Mouse (Mus musculus) forebrain, embryonic 12.5 days (tissue): ENCODE data around the gene Rab8a. TPM values are rescaled to one million over a fixed set of nuclear protein-coding genes. Genes with fewer than 3 reads are reported as not detected.

Experiments
- ATAC-seq: fragments of 200-750 bp; cut with Nextera tagmentation; 2 replicates; pipeline ENCODE4 v1.8.0; 2017; ENCODE audit warnings: moderate TSS enrichment; ENCODE audit not compliant: low FRiP score
- H3K27ac ChIP-seq: fragments of 300-500 bp; sonication (generic); 2 replicates; pipeline ENCODE4 v1.5.1; 2016; ENCODE audit warnings: mild to moderate bottlenecking
- H3K27me3 ChIP-seq: fragments of 300-500 bp; sonication (generic); 2 replicates; pipeline ENCODE4 v1.6.1; 2016; ENCODE audit warnings: mild to moderate bottlenecking
- H3K36me3 ChIP-seq: fragments of 300-500 bp; sonication (generic); replicated peaks from 2 replicates; pipeline ENCODE4 v1.6.1; 2016; ENCODE audit warnings: mild to moderate bottlenecking
- H3K4me1 ChIP-seq: fragments of 300-500 bp; sonication (generic); 2 replicates; pipeline ENCODE4 v1.6.1; 2016
- H3K4me2 ChIP-seq: fragments of 300-500 bp; sonication (generic); 2 replicates; pipeline ENCODE4 v1.6.1; 2016; ENCODE audit warnings: mild to moderate bottlenecking, moderate library complexity
- H3K4me3 ChIP-seq: fragments of 300-500 bp; sonication (generic); replicated peaks from 2 replicates; pipeline ENCODE4 v1.5.1; 2016; ENCODE audit warnings: mild to moderate bottlenecking
- H3K9ac ChIP-seq: fragments of 300-500 bp; sonication (generic); 2 replicates; pipeline ENCODE4 v1.6.1; 2016; ENCODE audit warnings: mild to moderate bottlenecking
- H3K9me3 ChIP-seq: fragments of 300-500 bp; sonication (generic); 2 replicates; pipeline ENCODE4 v1.6.1; 2016
- WGBS: fragments of 180-500 bp; shearing (Covaris S2); methylation state at CpG from one replicate; pipeline ENCODE4 v1.1.7; 2016; 5-methylcytosine and 5-hydroxymethylcytosine counted together
- polyA plus RNA-seq: library from polyadenylated mRNA; unstranded; fragments of >200 nt; fragmentation: Nextera tagmentation; extraction: Ambion mirVana; gene quantifications from 2 replicates; pipeline ENCODE4 v1.2.1, GENCODE M21; 2016

Gene Rab8a
- polyA plus RNA-seq, 1 experiment from 2014 or later = 121 TPM

DNA sequence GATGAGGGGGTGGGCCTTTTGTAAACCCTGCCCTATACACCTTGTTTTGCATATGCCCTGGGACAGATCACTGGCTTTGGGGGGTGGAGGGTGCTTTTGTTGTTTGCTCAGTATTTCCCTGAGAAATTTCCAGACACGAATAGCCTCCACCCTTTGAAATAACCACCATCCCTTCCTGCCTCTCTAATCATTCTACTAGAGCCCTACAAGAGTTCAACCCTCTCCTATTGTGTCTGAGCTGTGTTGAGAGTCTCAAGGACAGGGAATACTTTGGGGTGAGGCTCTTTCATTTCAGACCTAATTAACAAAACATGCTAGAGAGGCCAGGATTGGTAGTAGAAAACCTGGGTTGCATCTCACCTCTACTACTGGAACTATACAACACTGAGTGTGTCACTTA lies 11.9 kb upstream of the Rab8a start:
- Histone ChIP-seq H3K4me2 (no peak overlapping the region), H3K27me3 (no peaks in the 10 kb centered on the region), H3K9me3 (no peaks in the 10 kb centered on the region), H3K4me3 (no peak overlapping the region), H3K27ac (no peak overlapping the region), H3K36me3 (peaks cover 86% of the 10 kb centered on the region), H3K4me1 (no peaks in the 10 kb centered on the region), H3K9ac (no peak overlapping the region)
- WGBS = 83% methylated on average over 1 of the region's 1 CpGs
- no peak for ATAC-seq

DNA sequence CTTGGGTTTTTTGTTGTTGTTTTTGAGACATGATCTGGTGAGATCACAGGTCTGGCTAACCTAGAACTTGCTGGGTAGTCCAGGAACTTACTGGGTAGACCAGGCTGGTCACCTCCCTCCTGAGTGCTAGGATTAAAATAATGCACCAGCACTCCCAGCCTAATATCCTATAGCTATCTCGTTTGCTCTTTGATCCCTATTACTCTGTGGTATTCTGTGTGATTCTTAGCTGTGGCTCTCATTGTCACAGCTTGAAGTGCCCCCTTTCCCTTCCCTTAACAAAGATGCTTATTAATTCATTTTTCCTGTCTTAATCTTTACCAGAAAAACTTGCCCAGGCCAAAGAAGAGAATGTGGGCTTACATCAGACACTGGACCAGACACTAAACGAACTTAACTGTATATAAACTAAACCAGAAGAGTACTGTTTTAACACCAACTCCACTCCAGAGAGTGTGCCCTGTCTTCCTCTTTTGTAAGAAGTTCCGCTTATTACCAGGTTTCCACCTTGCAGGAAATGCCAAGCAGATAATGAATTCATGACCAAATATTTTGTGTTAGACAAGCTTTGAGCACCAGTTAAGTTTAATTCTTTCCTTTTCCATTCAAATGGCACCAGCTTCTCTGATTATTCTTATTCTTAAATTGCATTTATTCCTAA lies 9.5 kb upstream of the Rab8a start:
- peaks cover 70% of the 10 kb centered on the region for H3K36me3 ChIP-seq
- no peak overlapping the region for H3K4me3 ChIP-seq
- no peak for ATAC-seq
- 84% methylated on average over 3 of the region's 3 CpGs for WGBS
- H3K9ac ChIP-seq = no peak overlapping the region
- H3K27me3 ChIP-seq = no peaks in the 10 kb centered on the region
- no peak overlapping the region for H3K4me2 ChIP-seq
- H3K4me1 ChIP-seq = no peaks in the 10 kb centered on the region
- no peaks in the 10 kb centered on the region for H3K9me3 ChIP-seq
- no peak overlapping the region for H3K27ac ChIP-seq

DNA sequence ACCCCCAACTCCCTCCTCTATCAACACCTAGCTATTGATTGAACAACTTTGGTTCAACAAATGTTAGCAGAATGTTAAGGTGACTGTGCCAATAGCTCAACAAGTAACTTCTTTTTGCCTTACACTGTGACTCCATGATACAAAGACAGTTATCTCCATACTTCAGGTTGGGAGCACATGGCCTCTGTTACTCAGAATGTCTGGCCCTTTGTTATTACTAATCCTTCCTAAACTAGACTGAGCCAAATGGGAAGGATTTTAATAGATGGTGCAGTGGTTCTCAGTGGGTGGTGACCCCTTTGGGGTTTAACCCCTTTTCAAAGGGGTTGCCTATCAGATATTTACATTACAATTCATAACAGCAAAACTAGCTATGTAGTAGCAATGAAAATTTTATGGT lies 7.6 kb upstream of the Rab8a start:
- H3K27ac ChIP-seq = no peak overlapping the region
- no peaks in the 10 kb centered on the region for H3K9me3 ChIP-seq
- no peak overlapping the region for H3K9ac ChIP-seq
- no peak overlapping the region for H3K4me3 ChIP-seq
- no peak overlapping the region for H3K4me2 ChIP-seq
- ATAC-seq = no peak
- no peaks in the 10 kb centered on the region for H3K27me3 ChIP-seq
- H3K4me1 ChIP-seq = no peaks in the 10 kb centered on the region
- H3K36me3 ChIP-seq = peaks cover 52% of the 10 kb centered on the region

DNA sequence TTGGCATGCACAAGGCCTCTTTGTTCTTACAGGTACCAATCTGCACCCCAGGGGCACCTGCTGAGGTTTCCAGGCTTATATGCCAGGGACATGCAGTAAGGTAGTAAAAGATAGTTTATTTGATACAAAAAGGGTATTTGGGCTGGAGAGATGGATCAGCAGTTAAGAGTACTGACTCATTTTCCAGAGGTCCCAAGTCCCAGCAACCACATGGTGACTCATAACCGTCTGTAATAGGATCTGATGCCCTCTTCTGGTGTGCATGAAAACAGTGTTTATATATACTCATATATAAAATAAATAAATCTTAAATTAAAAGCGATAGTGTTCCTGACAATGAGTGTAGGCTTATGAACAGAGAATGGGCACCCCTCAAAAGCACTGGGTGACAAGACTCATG lies 2.9 kb upstream of the Rab8a start:
- peaks cover 11% of the 10 kb centered on the region for H3K36me3 ChIP-seq
- no peak overlapping the region for H3K9ac ChIP-seq
- WGBS = 86% methylated on average over 2 of the region's 2 CpGs
- no peak for ATAC-seq
- no peak overlapping the region for H3K4me2 ChIP-seq
- no peaks in the 10 kb centered on the region for H3K9me3 ChIP-seq
- no peak overlapping the region for H3K4me3 ChIP-seq
- H3K4me1 ChIP-seq = peaks cover 17% of the 10 kb centered on the region
- H3K27me3 ChIP-seq = no peaks in the 10 kb centered on the region
- no peak overlapping the region for H3K27ac ChIP-seq

DNA sequence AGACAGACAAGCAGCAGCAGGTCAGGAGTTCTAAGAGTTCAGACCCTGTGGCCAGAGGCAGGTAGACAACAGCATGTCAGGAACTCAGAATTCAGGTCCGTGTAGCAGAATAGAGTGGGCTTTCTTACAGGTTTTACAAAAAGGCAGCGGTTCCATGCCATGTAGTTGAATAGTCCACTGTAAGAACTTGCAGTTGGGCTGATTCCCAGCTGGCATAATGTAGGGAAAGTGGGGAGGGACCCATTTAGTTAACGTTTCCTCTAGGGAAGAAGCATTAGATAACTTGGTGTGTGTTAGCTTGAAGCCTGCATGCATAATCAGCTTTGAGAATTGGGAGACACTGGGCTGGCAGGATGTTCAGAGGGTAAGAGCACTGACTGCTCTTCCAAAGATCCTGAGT lies 2.3 kb upstream of the Rab8a start:
- no peak overlapping the region for H3K27ac ChIP-seq
- H3K36me3 ChIP-seq = 0 out of 2 replicates have a peak, but pooled peaks cover 6% of the 10 kb centered on the region
- ATAC-seq = no peak
- peaks cover 17% of the 10 kb centered on the region for H3K4me1 ChIP-seq
- no peak overlapping the region for H3K4me2 ChIP-seq
- 85% methylated on average over 3 of the region's 3 CpGs for WGBS
- H3K9ac ChIP-seq = no peak overlapping the region
- H3K4me3 ChIP-seq = no peak overlapping the region
- no peaks in the 10 kb centered on the region for H3K9me3 ChIP-seq
- no peaks in the 10 kb centered on the region for H3K27me3 ChIP-seq

DNA sequence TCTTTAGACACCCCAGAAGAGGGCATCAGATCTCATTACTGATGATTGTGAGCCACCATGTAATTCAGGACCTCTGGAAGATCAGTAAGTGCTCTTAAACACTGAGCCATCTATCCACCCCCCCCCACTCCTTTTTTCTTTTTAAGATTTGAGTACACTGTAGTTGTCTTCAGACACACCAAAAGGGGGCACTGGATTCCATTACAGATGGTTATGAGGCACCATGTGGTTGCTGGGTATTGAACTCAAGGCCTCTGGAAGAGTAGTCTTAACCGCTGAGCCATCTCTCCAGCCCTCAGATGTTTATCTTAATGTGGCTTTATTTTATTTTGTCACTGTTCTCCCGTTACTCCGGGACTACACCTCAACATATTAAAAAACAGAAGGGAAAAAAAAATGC lies 993 bp upstream of the Rab8a start:
- Histone ChIP-seq H3K27me3 (no peaks in the 10 kb centered on the region), H3K27ac (no peak overlapping the region), H3K36me3 (0 out of 2 replicates have a peak, but pooled peaks cover 8% of the 10 kb centered on the region), H3K4me2 (peak overlapping the region; percentile 55), H3K4me1 (peaks cover 17% of the 10 kb centered on the region), H3K9me3 (no peaks in the 10 kb centered on the region), H3K4me3 (peak overlapping the region; percentile 90; the same call in 1 of the 2 replicates), H3K9ac (no peak overlapping the region)
- 85% methylated on average over 3 of the region's 3 CpGs for WGBS
- no peak for ATAC-seq

DNA sequence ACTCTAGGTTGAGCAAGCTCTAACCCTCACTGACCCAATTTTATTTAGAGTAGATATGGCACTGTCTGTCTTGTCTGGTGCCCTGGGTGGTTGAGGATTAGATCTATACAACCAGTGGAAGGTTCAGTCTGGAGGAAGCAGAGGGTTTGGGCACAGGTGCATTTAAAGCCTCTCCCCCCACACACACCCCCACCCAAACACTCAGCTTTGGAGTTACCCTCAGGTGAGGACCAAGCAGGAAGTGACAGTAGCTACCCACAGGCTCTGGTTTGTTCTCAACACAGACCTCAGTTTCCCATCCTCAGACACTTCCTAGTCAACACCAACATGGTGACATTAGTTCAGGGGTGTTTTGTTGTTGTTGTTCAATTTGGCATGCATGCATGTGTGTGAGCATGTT lies 1.8 kb downstream of the Rab8a start:
- H3K27me3 ChIP-seq = no peaks in the 10 kb centered on the region
- no peak overlapping the region for H3K4me3 ChIP-seq
- no peaks in the 10 kb centered on the region for H3K9me3 ChIP-seq
- peaks cover 17% of the 10 kb centered on the region for H3K4me1 ChIP-seq
- no peak overlapping the region for H3K27ac ChIP-seq
- peaks cover 17% of the 10 kb centered on the region; the same call in 1 of the 2 replicates for H3K36me3 ChIP-seq
- peak overlapping the region; percentile 86 for H3K4me2 ChIP-seq
- ATAC-seq = no peak
- no peak overlapping the region for H3K9ac ChIP-seq

DNA sequence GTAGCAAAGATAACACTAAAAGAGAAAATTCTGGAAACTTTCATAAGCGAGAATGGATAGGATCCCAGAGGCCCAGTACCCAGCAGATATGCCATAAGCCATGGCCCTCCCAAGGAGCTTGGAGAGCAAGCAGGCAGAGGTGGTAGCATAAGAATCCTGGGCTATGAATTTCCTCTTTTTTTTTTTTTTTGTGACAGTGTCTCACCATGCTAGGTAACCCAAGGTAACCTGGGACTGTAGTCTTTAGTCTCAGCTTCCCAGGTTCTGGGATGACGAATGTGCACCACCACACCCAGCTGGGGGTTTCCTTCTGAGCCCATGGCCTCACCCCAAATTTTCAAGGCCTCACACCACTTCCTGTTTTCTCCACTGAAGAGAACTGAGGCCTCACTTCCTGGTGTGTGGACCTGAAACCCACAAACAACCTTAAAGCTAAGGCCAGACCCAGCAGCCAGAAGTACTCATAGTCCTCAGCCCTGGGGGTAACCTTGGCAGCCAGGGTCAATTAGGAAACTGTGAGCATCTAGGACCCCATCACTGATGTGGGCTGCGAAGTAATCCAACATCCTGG lies 8.2 kb downstream of the Rab8a start:
- H3K27ac ChIP-seq = no peak overlapping the region
- peaks cover 79% of the 10 kb centered on the region for H3K36me3 ChIP-seq
- no peak for ATAC-seq
- no peaks in the 10 kb centered on the region for H3K27me3 ChIP-seq
- no peak overlapping the region for H3K4me3 ChIP-seq
- H3K4me2 ChIP-seq = no peak overlapping the region
- no peak overlapping the region for H3K9ac ChIP-seq
- H3K4me1 ChIP-seq = no peaks in the 10 kb centered on the region
- 93% methylated on average over 3 of the region's 3 CpGs for WGBS
- no peaks in the 10 kb centered on the region for H3K9me3 ChIP-seq

DNA sequence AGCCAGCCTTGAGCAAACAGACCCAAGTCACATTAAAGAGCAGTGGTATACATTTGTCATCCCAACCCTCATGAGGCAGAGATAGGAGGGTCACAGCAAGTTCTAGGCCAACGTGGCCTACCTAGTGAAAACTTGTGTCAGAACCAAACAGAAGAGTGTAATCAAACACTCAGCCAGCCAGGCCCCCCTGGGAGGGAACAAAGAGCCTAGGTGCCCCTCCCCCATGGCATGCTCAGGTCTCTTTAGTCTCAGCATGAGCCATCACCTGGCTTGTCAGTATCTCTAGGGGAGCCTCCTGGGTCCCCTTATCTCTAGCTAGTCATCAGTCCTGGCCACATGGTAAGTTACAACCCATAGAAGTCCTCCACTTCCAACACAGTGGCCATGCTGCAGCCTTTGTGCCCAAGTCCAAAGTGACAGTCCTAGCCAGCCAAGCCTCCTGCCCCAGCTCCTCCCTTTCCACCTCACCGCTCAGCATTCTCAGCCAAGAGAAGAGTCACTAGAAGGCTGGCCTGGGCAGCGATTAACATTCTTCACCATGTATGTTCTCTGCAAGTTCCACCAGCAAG lies 8.8 kb downstream of the Rab8a start:
- no peak overlapping the region for H3K4me3 ChIP-seq
- 85% methylated on average over 3 of the region's 3 CpGs for WGBS
- no peak overlapping the region for H3K27ac ChIP-seq
- H3K9ac ChIP-seq = no peak overlapping the region
- H3K9me3 ChIP-seq = no peaks in the 10 kb centered on the region
- H3K27me3 ChIP-seq = no peaks in the 10 kb centered on the region
- peaks cover 79% of the 10 kb centered on the region for H3K36me3 ChIP-seq
- ATAC-seq = no peak
- H3K4me1 ChIP-seq = no peaks in the 10 kb centered on the region
- no peak overlapping the region for H3K4me2 ChIP-seq

DNA sequence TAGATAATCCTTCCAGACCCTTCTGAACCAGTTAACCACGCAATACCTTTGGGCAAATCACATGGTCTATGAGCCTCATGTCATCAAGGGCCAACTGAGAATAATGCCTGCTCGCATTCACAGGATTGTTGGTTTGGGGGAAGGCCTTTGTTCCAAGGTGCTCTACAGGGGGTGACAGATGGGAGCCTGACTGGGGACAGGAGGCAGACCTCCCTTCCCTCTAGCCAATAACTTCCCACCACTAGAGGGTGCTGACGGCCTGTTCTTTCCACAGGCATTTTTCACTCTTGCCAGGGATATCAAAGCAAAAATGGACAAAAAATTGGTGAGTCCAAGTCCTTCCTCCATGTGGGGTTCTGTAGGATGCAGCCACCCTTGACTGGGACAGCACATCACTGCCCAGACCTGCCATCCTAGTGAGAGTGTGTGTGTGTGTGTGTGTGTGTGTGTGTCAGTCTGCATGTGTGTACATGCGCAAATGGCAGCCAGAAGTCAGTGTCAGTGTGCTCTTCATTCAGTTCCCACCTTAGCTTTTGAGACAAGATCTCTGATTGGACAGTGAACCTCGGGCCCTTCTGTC lies 16.4 kb downstream of the Rab8a start:
- ATAC-seq = peak; percentile 70

DNA sequence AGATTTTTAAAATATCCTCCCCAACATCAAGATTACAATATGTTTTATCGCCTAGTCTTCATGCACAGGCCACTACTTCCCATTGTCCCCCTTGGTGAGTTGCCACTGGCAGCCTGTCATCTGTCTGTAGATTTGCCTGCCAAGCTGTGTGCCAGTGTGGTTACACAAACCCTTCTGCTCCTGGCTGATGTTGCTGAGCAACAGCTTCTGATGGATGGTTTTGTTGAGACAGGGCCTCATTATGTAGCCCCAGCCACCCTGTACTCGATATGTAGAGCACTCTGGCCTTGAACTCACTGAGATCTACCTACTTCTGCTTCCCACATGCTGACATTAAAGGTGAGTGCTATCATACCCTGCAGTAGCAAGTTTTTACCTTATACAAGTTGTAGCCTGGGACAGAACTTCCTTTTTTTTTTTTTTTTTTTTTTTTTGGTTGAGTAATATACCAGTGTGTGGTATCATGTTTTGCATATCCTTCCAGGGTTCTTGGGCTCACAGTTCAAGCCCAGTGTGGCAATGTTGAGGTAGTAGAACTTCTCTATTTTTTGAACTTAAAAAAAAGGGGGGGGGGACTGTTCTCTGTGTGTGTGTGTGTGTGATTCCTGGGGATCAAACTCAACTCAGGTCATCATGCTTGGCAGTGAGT lies 22.7 kb downstream of the Rab8a start:
- Histone ChIP-seq H3K4me3 (no peak overlapping the region), H3K27me3 (no peaks in the 10 kb centered on the region), H3K9me3 (no peaks in the 10 kb centered on the region), H3K36me3 (peaks cover 35% of the 10 kb centered on the region), H3K27ac (no peak overlapping the region), H3K4me1 (no peaks in the 10 kb centered on the region), H3K9ac (no peak overlapping the region), H3K4me2 (no peak overlapping the region)
- 88% methylated on average over 2 of the region's 2 CpGs for WGBS
- ATAC-seq = no peak

More for the DNA sequence above, 16.4 kb downstream of the Rab8a start:
- H3K36me3 ChIP-seq = peaks cover 96% of the 10 kb centered on the region
- H3K4me2 ChIP-seq = no peak overlapping the region
- 0 out of 2 replicates have a peak overlapping the region, but pooled peaks have one; percentile 11 for H3K27ac ChIP-seq
- H3K9me3 ChIP-seq = no peaks in the 10 kb centered on the region
- no peak overlapping the region for H3K9ac ChIP-seq
- no peaks in the 10 kb centered on the region for H3K27me3 ChIP-seq
- H3K4me1 ChIP-seq = no peaks in the 10 kb centered on the region
- WGBS = 60% methylated on average over 5 of the region's 5 CpGs
- H3K4me3 ChIP-seq = no peak overlapping the region

DNA sequence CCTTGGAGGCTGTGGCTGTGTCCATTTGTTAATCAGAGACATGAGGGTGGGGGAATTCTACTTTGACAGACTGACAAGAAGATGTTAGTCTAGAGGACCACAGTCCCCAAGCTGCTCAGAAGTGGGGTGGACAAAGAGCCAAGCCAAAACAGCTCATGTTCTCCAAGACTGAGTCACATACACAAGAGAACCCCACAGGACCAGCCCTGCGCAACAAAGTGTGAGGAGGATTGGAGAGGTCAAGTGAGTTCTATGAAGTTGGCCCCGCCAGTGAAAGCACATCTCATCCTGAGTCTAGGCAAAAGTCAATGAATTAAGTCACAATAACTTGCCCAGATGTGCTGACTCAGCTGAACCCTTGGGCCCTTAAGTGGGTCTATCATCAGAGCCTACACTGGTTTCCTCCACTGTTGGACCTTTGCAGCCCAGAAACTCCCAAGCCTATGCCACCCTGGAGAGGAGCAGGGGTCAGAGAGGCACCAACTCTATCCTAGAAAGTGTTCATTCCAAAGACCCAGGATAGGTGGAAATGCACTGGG lies 26.9 kb downstream of the Rab8a start:
- no peak for ATAC-seq
- 81% methylated on average over 2 of the region's 2 CpGs for WGBS
- no peak overlapping the region for H3K4me3 ChIP-seq
- H3K9me3 ChIP-seq = no peaks in the 10 kb centered on the region
- no peak overlapping the region for H3K27ac ChIP-seq
- no peaks in the 10 kb centered on the region for H3K4me1 ChIP-seq
- H3K36me3 ChIP-seq = no peaks in the 10 kb centered on the region
- no peak overlapping the region for H3K4me2 ChIP-seq
- H3K9ac ChIP-seq = no peak overlapping the region
- no peaks in the 10 kb centered on the region for H3K27me3 ChIP-seq
